Mouse (Mus musculus) kidney, postnatal 4 days (tissue): ENCODE results near the gene Map2k4.

ENCODE experiments used
- DNase-seq, 2 experiments: peaks; one replicate each; pipeline ENCODE4 v3.0.0; 2021; ENCODE audit warnings: mixed read lengths in 2 of 2

The Map2k4 gene

DNA sequence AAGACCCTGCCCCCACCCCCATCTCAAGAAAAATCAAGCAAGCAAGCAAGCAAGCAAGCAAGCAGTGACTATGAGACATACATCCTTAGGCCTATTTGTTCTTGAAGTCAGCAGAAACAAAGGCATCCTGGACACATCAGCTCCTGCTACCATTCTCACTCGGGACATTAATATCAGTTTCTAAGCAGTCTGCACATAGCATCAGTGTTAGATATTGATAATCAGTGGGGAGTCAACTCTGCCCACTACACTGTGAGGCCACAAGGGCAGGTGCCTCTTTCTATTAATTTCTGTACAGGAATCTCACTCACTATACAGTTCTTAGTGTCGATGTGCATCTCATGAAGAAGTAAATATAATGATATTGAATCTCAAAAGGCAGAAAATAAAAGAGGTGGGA, 14.6 kb downstream of the Map2k4 start:
- DNase-seq, result no peak

DNA sequence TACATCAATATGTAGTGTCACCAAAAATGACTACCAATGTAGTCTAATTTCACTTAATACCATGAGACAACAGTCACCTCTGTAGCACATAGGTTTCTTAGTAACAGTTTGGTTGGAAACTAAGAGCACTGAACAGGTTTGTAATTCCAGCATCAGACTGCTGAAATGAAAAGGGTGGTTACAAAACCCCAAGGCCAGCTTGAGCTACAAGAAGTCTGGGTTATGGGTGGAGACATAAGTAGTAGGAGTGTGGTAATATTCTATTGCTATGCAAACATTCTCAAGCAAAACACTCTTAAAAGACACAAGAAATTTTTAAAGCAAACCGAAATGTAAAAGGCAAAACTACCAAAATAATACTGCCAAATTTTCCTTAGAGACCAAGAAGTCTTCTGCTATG, 16.6 kb downstream of the Map2k4 start:
- DNase-seq, result no peak

DNA sequence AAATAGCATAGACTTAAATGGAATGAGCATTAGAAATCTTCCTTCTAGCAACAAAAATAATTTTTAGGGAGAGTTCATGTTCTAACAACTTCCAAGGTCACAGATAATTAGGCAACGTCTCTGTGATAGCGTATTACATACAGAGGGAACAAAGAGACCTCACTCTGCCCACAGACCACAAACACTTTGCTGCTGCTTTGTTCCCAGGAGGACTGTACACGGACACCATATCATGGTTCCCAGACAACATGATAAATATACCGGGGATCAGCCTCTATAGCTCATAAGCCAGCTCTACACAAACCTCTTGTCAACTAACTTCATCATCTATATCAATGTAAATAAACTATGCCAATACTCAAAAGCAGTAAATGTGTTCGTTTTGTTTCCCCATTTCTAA, 18.1 kb downstream of the Map2k4 start:
- no peak for DNase-seq

DNA sequence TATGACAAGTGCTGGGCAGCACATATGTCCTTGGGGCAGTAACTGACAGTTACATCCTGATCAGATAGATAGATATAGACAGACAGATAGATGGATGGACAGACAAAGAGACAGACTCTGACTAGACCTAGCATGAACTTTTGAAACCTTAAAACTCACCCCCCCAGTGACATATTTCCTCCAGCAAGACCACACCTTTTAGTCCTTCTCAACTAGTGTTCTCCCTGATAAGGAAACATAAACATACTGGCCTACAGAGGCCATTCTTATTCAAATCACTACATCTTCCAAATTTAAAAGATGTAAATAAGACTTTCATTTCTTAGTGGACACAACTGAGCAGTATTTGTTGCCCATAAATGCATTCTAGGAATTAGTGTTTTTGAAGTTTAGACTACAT, 19.7 kb downstream of the Map2k4 start:
- no peak for DNase-seq

DNA sequence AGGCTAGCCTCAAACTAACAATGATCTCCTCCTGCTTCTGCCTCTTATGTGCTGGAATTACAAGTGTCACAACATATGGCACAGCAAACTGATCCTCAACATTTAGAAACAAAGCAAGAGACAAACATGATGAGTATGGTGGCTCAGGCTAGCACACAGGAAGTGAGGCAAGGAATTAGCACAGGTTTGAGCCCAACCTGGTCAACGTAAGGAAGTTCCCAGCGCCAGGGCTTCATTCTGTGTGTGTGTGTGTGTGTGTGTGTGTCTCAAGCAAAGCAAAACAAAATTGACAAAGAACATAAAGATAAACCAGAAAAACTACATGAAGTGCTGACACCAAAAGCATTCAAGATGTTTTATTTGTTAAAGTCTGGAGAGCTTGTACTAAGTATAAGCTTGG, 27.2 kb downstream of the Map2k4 start:
- no peak for DNase-seq

DNA sequence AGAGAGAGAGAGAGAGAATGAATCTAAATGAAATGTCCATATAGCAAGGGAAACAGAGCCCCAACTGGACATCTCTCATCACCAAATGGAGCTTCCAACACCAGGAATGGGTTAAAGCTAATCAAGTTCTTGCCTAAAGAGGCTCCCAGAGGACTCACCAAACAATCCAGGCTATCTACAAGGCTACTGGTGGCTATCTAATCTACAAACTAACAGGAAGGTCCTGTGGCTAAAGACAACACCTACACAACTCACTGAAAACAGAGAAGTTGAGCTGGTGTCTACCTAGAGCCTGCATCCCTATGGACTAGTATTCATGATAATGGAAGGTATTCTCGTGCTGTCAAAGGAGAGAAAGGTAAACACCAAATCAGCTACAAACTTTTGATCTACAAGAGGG, 28.7 kb downstream of the Map2k4 start:
- DNase-seq, result no peak

DNA sequence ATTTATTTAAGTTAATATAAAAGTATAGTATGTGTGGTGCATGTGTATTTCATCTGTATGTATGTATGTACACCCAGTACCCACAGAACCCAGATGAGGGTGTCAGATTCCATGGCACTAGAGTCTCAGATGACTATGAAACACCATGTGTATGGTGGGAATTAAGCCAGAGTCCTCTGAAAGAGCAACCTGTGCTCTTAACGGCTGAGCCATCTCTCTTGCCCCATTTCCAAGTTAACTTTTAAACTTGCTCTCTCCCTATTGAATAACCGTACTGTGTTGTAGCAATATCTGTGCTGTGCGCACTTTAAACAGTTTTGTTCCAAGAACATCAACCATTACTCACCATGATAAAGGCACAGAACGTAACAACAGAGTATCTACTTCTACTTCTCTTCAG, 33.9 kb downstream of the Map2k4 start:
- DNase-seq, result no peak

DNA sequence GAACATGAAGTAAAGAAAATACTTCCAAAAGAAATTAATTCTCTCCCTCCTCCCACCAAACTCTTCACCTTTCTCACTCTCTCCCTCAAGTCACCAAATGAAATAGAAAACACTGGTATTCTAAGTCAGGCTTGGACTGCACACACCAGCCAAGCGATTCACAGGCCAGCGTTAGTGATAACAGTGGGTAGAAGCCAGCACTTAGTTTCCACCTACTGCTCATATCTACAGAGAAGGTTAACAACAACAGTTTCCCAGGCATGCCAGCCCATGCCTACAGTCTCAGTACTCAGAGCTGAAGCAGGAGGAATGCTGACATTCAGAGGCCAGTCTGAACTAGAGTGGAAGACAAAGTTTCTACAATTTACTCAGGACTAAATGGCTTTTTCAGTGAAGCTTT, 34.5 kb downstream of the Map2k4 start:
- no peak for DNase-seq

DNA sequence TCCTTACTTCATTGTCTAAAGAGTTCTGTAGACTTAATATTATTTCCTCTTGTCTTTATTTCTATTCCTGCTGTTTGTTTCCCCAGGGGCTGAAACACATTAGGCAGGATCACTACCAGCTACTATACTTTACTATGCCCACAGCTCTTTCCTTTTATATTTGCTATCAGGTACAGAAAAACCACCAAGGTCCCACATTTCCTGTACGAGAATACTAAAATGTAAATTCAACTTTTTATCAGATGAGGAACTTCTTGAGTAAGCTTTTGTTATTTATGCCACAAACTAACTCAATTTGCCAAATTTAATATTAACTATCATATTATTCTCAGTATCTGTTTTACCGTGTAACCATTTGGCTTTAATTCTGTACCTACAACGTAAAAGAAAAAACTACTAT, 37.6 kb downstream of the Map2k4 start:
- DNase-seq, result no peak

DNA sequence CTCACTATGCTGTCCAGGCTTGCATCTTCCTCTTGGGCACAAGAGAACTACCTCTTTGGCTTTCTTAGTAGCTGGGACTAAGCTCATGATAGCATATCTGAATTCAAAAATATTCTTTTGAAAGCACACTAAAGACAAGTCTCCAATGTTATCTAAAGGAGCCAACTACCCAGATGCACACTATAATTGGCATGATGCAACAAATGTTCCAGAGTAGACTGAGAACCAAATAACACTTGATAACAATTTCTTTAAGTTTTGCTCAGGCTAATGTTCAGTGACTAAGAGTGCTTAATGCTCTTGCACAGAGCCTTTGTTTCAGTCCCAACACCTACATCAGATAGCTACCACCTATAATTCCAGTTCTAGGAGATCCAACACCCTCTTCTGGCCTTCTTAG, 40.7 kb downstream of the Map2k4 start:
- DNase-seq, result no peak

DNA sequence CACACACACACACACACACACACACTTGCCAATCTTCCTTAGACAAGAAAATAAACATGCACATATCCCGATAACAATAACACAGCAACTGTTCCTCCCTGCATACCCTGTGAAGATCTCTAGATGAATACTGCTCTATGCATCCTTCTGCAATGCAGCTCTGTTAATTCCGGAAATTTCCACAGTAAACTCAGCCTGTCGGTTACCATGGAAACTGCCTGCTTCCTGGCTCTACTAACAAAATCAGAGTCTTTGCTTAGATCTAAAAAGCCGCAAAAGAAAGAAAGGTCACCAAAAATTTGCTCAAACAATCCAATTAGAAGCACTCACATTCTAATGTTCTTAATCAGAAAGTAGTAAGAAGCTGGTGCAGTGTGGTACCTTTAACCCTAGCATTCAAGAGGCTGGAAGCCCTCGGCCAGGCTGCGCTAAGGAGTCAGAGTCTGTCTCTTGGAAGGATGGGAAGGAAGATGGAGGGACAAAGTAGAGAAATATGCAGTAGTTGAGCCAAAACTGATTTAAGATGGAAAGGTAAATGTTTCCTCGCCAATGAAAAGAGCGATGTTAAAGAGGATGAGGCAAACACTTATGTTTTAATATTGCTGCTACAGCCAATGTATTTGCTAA, 42.3 kb downstream of the Map2k4 start:
- DNase-seq, result no peak

DNA sequence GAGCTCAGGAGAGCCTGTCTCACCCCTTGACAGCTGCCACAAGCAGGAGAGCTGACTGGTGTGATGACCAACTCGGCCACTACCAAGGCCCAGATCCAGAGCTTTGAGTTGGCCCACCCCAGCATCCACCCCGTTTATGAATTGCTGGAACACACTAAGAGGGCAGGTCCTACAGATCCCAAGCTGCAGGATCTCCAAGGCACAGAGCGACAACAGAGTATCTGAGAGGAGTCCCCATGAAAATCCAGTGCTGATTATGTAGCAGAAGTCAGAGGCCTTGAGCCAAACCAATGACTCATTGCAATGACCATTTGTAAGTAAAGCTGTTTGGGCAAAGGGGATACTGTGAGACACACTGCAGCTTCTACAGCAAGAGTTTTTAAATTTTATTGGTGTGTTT, 44.2 kb downstream of the Map2k4 start:
- no peak for DNase-seq

DNA sequence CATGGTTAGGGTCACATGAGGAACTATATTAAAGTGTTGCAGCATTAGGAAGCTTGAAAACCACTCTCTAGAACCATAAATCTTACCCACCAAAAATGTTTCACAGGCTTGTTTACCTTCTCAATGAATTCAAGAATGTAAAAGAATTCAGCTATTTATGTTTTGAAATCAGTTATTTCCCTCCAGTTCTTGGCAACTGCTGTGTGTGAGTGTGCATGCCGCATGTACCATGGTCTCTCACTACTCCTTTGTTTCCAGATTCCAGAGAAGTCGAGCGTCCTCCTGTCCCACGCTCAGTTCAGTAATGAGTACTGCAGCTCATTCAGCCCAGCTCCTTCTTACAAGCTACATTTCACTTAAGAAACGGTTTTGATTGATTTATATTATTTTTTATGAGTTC, 47.3 kb downstream of the Map2k4 start:
- DNase-seq, result no peak

DNA sequence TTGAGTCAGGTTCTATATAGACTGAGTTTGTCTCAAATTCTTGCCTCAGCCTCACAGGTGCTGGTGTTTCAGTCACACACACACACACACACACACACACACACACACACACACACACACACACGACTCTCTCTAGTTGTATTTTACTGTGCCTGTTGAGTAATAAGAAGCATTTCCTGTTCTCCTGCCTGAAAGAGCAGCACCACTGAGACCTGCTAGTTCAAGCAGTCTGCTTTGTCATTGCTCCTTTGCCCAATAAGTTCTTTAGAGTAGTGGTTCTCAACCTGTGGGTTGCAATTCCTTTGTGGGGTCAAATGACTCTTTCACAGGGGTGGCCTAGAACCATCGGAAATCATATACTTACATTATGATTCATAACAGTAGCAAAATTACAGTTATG, 47.7 kb downstream of the Map2k4 start:
- no peak for DNase-seq

DNA sequence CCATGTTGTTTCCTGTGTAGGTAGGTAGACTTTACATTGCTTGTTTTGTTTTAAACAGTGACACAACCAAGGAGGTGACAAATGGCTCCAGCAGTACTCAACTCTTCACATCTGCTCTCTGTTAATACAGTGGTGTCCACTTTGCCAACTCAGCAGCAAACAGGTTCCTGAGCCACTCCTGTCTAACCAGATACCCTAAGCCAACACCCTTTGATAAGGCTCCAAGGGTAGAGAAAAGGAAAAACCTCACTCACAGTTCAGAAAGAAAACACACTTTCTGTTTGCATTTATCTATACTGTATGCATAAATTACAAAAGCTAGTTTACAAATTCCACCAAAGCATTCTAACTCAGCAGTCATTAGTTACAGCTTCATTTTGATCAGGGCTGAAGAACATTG, 48.2 kb downstream of the Map2k4 start:
- no peak for DNase-seq

DNA sequence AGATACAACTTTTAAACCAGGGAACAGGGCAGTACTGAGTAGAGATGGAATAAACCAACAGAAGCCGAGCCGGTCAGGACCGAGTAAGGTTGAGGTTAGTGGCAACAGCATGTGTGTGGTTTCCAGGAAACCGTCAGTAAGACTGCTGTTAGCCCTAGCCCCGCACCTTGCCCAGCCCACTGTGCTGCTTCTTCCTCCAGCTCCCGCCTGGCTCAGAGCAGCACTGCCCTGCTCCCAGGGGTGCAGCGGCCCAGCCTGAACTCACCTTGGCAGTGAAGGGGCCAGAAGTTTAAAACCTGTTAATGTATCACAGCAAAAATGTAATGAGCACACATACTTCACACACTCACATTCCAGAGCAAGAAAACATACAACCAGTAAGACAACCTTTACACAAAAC, 53.4 kb downstream of the Map2k4 start:
- peak; percentile 33 to 46 for DNase-seq

DNA sequence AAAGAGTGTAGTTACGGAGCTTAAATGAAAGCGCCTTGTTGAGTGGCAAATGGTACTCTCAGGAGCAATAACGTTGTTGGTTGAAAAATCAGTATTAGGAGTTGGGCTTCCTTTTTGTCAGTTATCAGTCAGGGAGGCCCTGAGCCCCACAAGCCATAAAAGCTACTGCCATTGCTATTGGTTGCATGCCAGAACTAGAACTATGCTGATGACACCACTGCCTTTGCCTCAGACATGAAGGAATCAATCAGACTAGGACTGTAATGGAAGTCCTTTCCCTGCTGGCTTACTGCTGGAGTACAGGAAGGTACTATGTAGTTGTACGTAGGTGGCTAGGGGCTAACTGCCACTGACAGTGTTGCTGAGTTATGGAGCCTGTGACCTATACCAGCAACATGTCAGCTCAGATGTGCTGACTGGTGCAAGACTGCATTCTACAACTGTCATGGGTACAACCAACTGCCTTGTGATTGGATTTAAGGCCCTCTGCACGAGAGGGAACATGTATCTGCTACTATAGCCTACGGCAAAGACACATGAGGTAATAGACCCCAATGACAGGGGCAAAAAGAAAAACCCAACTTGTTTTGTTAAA, 58.4 kb downstream of the Map2k4 start:
- no peak for DNase-seq

DNA sequence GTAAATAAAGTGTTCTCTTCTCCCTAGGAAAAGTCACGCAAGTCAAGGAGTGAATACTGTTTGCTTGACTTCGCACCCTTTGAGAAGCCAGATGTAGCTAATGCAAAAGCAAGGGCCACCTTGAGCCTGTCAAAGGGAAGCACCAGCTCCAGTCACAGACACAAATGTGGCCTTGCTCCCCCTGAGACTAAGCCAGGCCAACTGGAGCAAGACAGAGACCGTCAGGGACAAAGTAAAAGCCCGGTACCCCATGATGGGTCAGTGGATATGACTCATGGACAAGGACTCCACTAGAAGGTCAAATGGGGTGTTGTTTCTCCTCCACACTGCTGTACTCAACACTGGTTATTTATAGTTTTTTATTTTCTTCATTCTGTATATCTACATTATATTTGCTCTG, 59.2 kb downstream of the Map2k4 start:
- no peak for DNase-seq

DNA sequence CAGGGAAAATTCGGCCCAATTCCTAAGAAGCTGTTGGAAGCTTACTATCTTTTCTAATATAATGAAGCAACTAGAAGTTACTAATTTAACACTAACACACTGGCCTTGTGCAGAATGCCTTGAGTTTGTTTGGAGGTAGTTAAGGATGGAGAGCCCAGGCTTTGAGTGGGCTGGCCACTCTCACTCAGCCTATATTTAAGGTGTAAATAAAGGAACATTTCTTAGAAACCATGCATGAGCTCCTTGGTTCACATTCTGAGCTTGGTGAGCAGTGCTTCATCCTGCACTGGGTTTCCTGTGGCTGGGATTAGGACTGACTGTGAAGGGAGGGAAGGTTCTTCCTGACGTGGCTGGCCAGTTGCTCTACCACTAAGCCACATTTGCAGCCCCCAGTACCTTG, 64.4 kb downstream of the Map2k4 start:
- DNase-seq, result no peak

DNA sequence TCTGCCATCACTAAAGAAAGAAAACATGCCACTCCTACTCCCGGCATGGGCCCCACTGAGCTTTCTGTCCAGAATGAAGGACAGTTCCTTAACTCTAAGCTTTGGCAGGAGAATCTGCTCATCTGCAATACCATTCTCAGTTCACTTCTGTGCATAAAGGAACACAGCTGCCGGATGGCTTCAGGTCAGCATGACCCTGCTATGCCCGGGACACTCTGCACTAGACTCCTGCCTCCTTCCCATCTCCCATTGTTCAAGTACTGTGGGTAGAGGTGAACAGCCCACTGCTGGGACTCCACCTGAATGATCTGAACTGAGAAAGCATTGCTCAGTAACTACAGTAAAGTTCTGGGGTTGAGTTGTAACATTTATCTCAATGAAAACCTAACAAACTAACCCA, 66.5 kb downstream of the Map2k4 start:
- no peak for DNase-seq

DNA sequence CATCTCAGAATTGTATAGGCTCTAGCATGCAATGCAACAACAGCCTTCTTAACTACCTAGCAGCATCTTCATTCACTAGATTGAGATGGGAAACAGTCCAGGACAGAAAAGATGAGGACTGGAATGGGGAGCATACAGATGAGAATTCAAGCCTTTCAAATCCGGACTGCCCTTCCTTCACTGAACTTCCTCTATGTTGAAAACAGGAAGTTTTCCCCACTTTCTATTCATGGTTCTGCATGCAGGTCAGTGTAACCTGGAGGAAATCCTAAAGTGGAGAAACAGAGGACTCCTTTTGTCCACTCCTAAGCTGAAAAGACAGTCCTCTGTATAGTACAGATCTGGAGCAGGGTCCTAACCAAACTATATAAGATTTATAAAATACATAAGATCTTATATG, 68.1 kb downstream of the Map2k4 start:
- DNase-seq, result no peak

DNA sequence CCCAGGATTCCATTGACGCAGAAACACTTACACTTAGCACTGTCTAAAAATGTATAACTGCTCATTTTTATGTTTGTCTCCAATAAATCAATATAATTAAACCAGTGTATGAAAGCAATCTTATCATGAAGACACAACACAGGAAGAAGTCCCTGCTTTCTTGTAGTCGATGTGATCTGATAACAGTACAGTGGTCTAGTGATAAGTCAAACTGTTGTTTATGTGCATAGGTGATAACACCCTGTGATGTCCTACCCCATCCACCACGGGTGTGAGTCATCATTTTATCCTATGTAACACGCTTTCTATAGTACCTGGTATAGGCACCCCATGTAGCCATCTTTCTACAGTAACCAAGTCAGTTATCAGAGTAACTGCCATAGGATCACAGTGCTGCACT, 74.3 kb downstream of the Map2k4 start:
- DNase-seq, result no peak

DNA sequence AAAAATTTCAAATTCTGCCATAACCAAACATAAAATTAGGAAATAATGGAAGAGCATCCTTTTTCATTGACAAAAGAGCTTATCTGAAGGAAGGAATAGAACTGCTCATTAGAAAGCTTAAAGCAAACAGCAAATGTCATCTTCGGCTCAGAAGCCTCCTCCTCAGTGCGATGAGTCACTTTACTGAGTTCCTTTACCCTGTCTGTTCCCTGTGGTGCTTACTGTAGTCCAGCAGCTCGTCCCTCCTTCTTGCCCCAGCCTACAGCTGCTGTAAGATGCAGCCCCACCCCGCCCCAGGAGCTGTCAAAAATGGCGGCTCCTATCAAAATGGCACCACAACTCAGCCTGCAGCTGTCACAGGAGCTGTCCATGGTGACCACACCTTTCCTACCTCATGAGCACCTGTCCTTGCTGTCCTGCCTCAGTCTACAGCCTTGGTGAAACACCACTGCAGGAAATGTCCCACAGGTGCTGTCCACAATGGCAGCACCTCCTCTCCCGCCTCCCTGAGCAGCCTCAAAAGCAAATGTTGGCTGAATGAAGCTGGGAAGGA, 75.3 kb downstream of the Map2k4 start:
- no peak for DNase-seq

DNA sequence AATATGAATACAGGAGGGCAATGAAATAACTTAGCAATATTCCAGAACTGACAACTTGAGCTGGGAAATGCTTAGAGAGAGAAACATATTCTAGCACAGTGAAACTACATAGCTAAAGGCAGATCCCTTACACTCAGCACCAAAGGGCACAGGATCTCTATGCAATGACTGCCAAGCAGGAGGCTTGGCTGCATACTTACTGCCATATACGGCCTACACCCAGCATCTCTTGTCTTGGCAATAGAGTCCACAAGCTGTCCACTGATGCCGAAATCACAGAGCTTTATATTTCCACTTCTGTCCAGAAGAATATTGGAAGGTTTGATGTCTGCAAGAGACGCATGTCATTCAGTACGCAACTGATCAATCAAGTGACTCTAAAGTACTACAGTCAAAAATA, 81.3 kb downstream of the Map2k4 start:
- DNase-seq, result no peak

DNA sequence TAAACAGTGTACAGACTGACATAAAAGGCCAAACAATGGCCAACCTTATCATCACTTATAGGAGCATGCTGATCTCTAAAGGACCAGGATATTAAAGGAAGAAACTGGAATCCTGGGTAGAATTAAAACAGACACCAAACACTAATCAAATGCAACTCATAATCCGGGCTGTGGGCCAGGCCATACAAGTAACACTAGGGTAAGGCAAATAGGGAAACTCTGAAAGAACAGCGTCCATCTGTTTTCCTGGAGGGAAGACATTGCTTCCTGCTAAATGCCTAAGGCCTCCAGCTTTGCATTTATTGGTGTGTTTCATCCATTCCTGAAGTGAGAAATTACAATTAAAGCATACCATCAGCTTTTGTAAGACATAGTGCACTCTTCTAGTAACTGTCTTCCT, 81.9 kb downstream of the Map2k4 start:
- no peak for DNase-seq
